Mouse (Mus musculus): ENCODE results near the gene Il2rb. TPM values are rescaled to one million over a fixed set of nuclear protein-coding genes. Genes with fewer than 3 reads are reported as not detected.

The Il2rb gene
- polyA plus RNA-seq, 1 experiment = 63.5 TPM

DNA sequence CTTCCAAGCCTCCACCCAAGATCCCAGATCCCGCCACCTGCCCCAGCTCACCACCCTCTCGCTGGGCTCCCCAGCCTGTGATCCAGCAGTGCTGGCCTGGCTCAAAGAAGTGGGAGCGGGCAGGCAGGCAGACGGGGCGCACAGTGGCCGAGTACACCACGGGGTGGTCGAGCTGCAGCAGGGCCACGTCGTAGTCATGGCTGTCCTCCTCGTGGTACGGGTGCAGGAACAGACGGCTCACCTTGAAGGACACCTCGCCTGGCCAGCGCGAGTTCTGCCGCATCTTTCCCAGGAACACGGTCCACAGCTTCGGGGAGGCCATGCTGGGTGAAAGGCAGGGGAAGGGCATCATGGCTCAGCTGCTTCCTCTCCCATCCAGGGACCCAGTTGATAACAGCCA is 52.8 kb downstream of the Il2rb start:
- TF ChIP-seq CTCF (IDR thresholded peaks at IDR 0.05; ENCODE audit: extremely low read depth, insufficient read depth, insufficient read length, insufficient replicate concordance) (no peak), POLR2A (IDR thresholded peaks at IDR 0.05; ENCODE audit: low read depth, low read length) (no peak)

DNA sequence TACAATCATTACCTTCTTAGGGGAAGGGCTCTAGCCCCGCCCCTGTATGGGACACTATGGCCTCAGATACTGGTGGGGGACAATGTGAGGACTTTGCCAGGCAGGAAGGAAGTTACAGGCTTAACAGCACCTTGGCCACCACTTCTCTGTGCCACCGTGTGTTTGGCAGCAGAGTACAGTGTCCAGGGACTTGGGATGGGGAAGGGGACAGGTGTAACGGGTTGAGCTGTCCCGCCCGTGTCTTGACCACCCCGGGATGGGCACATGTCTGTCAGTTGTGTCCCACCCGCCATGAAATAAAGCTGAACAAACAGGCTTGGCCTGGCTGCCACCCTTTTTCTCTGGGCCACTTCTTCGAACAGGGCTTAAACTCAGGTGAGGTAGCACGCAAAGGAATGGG is 56.1 kb downstream of the Il2rb start:
- 78% methylated on average over 9 of the region's 9 CpGs for WGBS
- Histone ChIP-seq H3K27me3 (ENCODE audit: control insufficient read depth, insufficient read depth, low read length) (no peaks in the 10 kb centered on the region), H3K36me3 (ENCODE audit: control insufficient read depth, insufficient read depth, low read length) (no peaks in the 10 kb centered on the region), H3K4me3 (ENCODE audit: extremely low read depth, insufficient read depth, insufficient read length) (no peak overlapping the region), H3K4me1 (ENCODE audit: control insufficient read depth, insufficient read depth, insufficient read length) (no peaks in the 10 kb centered on the region; the same call in 1 of the 2 replicates), H3K27ac (ENCODE audit: insufficient read depth, low read length) (no peak overlapping the region)
- TF ChIP-seq POLR2A (IDR thresholded peaks at IDR 0.05; ENCODE audit: low read depth, low read length) = no peak
- no peak for TF ChIP-seq CTCF (IDR thresholded peaks at IDR 0.05; ENCODE audit: extremely low read depth, insufficient read depth, insufficient read length, insufficient replicate concordance)
- DNase-seq (ENCODE audit: low read depth in 1 of 2, low spot score in 2 of 2) = no peak

More for the DNA sequence above, 52.8 kb downstream of the Il2rb start:
- H3K27ac ChIP-seq (ENCODE audit: insufficient read depth, low read length) = no peak overlapping the region
- 92% methylated on average over 19 of the region's 19 CpGs for WGBS
- H3K27me3 ChIP-seq (ENCODE audit: control insufficient read depth, insufficient read depth, low read length) = no peaks in the 10 kb centered on the region
- no peaks in the 10 kb centered on the region for H3K4me1 ChIP-seq (ENCODE audit: control insufficient read depth, insufficient read depth, insufficient read length)
- no peak for DNase-seq (ENCODE audit: low read depth in 1 of 2, low spot score in 2 of 2)
- H3K4me3 ChIP-seq (ENCODE audit: extremely low read depth, insufficient read depth, insufficient read length) = no peak overlapping the region
- H3K36me3 ChIP-seq (ENCODE audit: control insufficient read depth, insufficient read depth, low read length) = no peaks in the 10 kb centered on the region

- TF ChIP-seq CTCF (IDR thresholded peaks at IDR 0.05; ENCODE audit: extremely low read depth, insufficient read depth, insufficient read length, insufficient replicate concordance) = no peak
- TF ChIP-seq POLR2A (IDR thresholded peaks at IDR 0.05; ENCODE audit: low read depth, low read length) = no peak
- Histone ChIP-seq H3K36me3 (ENCODE audit: control insufficient read depth, insufficient read depth, low read length) (no peaks in the 10 kb centered on the region), H3K27ac (ENCODE audit: insufficient read depth, low read length) (no peak overlapping the region), H3K4me3 (ENCODE audit: extremely low read depth, insufficient read depth, insufficient read length) (no peak overlapping the region), H3K27me3 (ENCODE audit: control insufficient read depth, insufficient read depth, low read length) (no peaks in the 10 kb centered on the region), H3K4me1 (ENCODE audit: control insufficient read depth, insufficient read depth, insufficient read length) (no peaks in the 10 kb centered on the region; the same call in 1 of the 2 replicates)
- no peak for DNase-seq (ENCODE audit: low read depth in 1 of 2, low spot score in 2 of 2)
- 79% methylated on average over 8 of the region's 8 CpGs for WGBS
Observed at GRCm38 (mm10) chr15:78438505-78438904, 56.6 kb downstream of the Il2rb start.

DNA sequence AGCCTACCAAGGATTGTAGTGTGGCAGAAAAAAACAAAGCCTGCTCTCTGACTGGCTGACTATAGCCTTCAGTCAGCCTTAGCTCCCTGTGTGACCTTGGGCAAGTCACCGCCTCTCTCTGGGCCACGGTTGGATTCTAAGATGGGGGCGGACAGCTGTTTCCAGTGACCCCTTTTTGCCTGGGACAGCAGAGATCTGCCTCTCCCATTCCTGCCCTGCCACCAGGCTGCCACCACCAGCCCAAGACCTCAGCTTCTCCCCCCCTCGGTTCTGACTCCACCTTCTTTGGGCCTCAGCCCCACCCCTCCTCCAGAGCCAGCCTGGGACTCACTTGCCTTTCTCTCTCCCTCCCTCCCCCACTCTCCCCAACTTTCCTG is 57.1 kb downstream of the Il2rb start:
- DNase-seq (ENCODE audit: low read depth in 1 of 2, low spot score in 2 of 2) = no peak
- Histone ChIP-seq H3K4me3 (ENCODE audit: extremely low read depth, insufficient read depth, insufficient read length) (no peak overlapping the region), H3K27me3 (ENCODE audit: control insufficient read depth, insufficient read depth, low read length) (no peaks in the 10 kb centered on the region), H3K36me3 (ENCODE audit: control insufficient read depth, insufficient read depth, low read length) (no peaks in the 10 kb centered on the region), H3K4me1 (ENCODE audit: control insufficient read depth, insufficient read depth, insufficient read length) (no peaks in the 10 kb centered on the region; the same call in 1 of the 2 replicates), H3K27ac (ENCODE audit: insufficient read depth, low read length) (peak overlapping the region; percentile 44; the same call in 1 of the 2 replicates)
- TF ChIP-seq POLR2A (IDR thresholded peaks at IDR 0.05; ENCODE audit: low read depth, low read length) = no peak
- no peak for TF ChIP-seq CTCF (IDR thresholded peaks at IDR 0.05; ENCODE audit: extremely low read depth, insufficient read depth, insufficient read length, insufficient replicate concordance)
- WGBS = 80% methylated on average over 4 of the region's 4 CpGs

DNA sequence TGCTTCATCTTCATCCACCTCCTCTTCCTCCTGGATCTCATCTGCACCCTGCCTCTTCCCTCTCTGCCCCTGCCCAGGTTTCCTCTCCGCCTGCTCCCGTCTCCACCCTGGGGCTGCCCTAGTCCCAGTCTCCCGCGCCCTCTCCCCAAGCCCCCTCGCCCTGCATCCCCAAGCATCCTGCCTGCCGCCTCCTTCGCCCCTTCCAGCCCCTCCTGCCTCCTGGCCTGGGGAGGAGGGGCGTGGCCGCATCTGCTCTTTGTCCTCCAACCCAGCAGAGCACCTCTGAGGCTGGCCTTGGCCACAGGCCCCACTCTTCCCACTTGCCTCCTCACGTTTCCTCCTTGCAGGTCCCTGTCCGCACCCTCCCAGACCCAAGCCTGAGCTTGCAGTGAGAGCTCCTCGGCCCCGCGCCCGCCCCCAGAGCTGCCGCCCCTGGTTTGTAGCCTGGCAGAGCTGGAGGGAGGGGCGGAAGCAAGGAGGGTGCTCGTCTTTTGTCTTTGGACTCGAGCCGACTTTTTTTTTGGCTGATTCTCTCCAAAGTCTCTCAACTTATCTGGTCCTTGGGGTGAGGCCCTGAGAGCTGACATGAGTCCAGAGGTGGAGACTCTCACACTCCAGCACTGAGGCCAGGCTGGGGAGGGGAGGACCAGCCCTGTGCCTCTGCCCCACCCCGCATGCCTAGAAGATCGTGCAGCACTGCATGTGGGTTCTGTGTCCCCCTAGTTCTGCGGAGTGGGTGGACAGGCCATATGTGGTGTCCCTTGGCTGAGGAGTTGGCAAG is 57.6 kb downstream of the Il2rb start:
- peak overlapping the region; percentile 44; the same call in 1 of the 2 replicates for H3K27ac ChIP-seq (ENCODE audit: insufficient read depth, low read length)

DNA sequence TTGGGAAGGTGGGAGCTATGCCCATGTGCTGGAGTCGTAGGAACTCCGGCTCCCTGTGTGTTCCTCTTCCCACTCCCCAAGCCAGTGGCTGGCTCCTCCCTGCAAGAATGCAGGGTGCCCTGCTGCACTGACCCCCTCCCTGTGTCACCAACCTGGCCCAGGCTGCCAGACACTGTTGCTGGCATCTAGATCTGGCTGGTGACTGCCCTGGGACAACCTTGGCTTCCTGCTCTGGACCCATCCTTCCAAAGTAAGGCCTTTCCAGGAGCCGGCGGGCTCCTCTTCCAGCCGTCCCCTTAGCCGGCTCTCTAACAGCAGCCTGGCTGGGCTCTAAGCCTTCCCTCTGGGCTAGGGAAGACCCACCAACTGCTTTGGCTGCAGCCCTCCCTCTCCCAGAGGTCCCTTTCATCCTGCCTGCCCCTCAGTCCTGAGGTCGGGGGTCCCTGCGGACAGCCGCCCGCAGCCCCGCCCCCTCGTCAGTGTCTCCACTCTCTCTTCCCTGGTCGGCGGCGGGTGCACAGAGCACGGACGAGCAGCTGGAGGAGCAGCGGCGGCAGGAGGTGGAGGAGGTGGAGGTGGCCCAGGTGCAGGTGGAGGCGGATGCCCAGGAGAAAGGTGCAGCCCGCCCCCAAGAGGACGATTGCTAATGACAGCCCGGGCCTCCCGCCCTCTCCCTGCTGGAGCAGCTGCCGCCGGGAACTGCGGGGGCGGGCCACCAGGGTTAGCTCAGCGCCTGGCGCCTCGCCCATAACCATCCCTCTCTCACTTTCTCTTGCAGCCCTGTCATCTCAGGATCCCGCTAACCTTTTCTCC is 58.5 kb downstream of the Il2rb start:
- 0 out of 2 replicates have a peak overlapping the region, but pooled peaks have one; percentile 16 for H3K27ac ChIP-seq (ENCODE audit: insufficient read depth, low read length)
- no peaks in the 10 kb centered on the region for H3K36me3 ChIP-seq (ENCODE audit: control insufficient read depth, insufficient read depth, low read length)
- H3K27me3 ChIP-seq (ENCODE audit: control insufficient read depth, insufficient read depth, low read length) = no peaks in the 10 kb centered on the region
- no peak overlapping the region for H3K4me3 ChIP-seq (ENCODE audit: extremely low read depth, insufficient read depth, insufficient read length)
- no peaks in the 10 kb centered on the region; the same call in 1 of the 2 replicates for H3K4me1 ChIP-seq (ENCODE audit: control insufficient read depth, insufficient read depth, insufficient read length)
- peak in 1 of 2 experiments; percentile 24 for DNase-seq (ENCODE audit: low read depth in 1 of 2, low spot score in 2 of 2)
- TF ChIP-seq POLR2A (IDR thresholded peaks at IDR 0.05; ENCODE audit: low read depth, low read length) (no peak), CTCF (IDR thresholded peaks at IDR 0.05; ENCODE audit: extremely low read depth, insufficient read depth, insufficient read length, insufficient replicate concordance) (no peak)
- WGBS = 54% methylated on average over 27 of the region's 32 CpGs

More for the DNA sequence above, 57.6 kb downstream of the Il2rb start:
- no peaks in the 10 kb centered on the region; the same call in 1 of the 2 replicates for H3K4me1 ChIP-seq (ENCODE audit: control insufficient read depth, insufficient read depth, insufficient read length)
- no peak overlapping the region for H3K4me3 ChIP-seq (ENCODE audit: extremely low read depth, insufficient read depth, insufficient read length)
- H3K27me3 ChIP-seq (ENCODE audit: control insufficient read depth, insufficient read depth, low read length) = no peaks in the 10 kb centered on the region
- DNase-seq (ENCODE audit: low read depth in 1 of 2, low spot score in 2 of 2) = no peak
- TF ChIP-seq CTCF (IDR thresholded peaks at IDR 0.05; ENCODE audit: extremely low read depth, insufficient read depth, insufficient read length, insufficient replicate concordance) = no peak
- 74% methylated on average over 23 of the region's 23 CpGs for WGBS
- no peaks in the 10 kb centered on the region for H3K36me3 ChIP-seq (ENCODE audit: control insufficient read depth, insufficient read depth, low read length)
